Mouse (Mus musculus) embryonic facial prominence, embryonic 15.5 days (tissue): Measurements from ENCODE around the gene Ano3. TPM values are rescaled to one million over a fixed set of nuclear protein-coding genes. Genes with fewer than 3 reads are reported as not detected.

Experiments used
- ATAC-seq: fragments of 200-750 bp; cut with Nextera tagmentation; 2 replicates; pipeline ENCODE4 v1.8.0; 2017; ENCODE audit warnings: low read depth, moderate TSS enrichment; ENCODE audit not compliant: insufficient number of reproducible peaks, low FRiP score, low TSS enrichment
- H3K27ac ChIP-seq: fragments of 300-500 bp; sonication (generic); replicated peaks from 2 replicates; pipeline ENCODE4 v1.5.1; 2015; ENCODE audit warnings: mild to moderate bottlenecking, inconsistent platforms
- H3K27me3 ChIP-seq: fragments of 300-500 bp; sonication (generic); 2 replicates; pipeline ENCODE4 v1.6.1; 2015; ENCODE audit warnings: inconsistent platforms
- H3K36me3 ChIP-seq: fragments of 300-500 bp; sonication (generic); 2 replicates; pipeline ENCODE4 v1.6.1; 2015; ENCODE audit warnings: mild to moderate bottlenecking, inconsistent platforms
- H3K4me1 ChIP-seq: fragments of 300-500 bp; sonication (generic); 2 replicates; pipeline ENCODE4 v1.6.1; 2015; ENCODE audit warnings: inconsistent platforms
- H3K4me2 ChIP-seq: fragments of 300-500 bp; sonication (generic); replicated peaks from 2 replicates; pipeline ENCODE4 v1.6.1; 2015; ENCODE audit warnings: mild to moderate bottlenecking, inconsistent platforms
- H3K4me3 ChIP-seq: fragments of 300-500 bp; sonication (generic); replicated peaks from 2 replicates; pipeline ENCODE4 v1.5.1; 2015; ENCODE audit warnings: mild to moderate bottlenecking, inconsistent platforms
- H3K9ac ChIP-seq: fragments of 300-500 bp; sonication (generic); 2 replicates; pipeline ENCODE4 v1.6.1; 2015; ENCODE audit warnings: inconsistent platforms
- H3K9me3 ChIP-seq: fragments of 300-500 bp; sonication (generic); replicated peaks from 2 replicates; pipeline ENCODE4 v1.6.1; 2016; ENCODE audit warnings: inconsistent platforms
- WGBS: fragments of 180-500 bp; shearing (Covaris S2); methylation state at CpG from one replicate; pipeline ENCODE4 v1.1.7; 2015; 5-methylcytosine and 5-hydroxymethylcytosine counted together
- polyA plus RNA-seq: library from polyadenylated mRNA; unstranded; fragments of >200 nt; fragmentation: Nextera tagmentation; extraction: Ambion mirVana; gene quantifications from 2 replicates; pipeline ENCODE4 v1.2.1, GENCODE M21; 2015

Ano3 gene
- polyA plus RNA-seq, 1 experiment from 2014 or later, result 0.20 TPM

GRCm38 (mm10) chr2:110806302-110807093 lies 144.2 kb downstream of the Ano3 start:
- Histone ChIP-seq H3K9me3 (no peaks in the 10 kb centered on the region), H3K27me3 (no peaks in the 10 kb centered on the region), H3K4me1 (no peaks in the 10 kb centered on the region), H3K9ac (no peak overlapping the region), H3K36me3 (no peaks in the 10 kb centered on the region), H3K4me2 (no peak overlapping the region), H3K4me3 (no peak overlapping the region), H3K27ac (no peak overlapping the region)
- ATAC-seq, result no peak
- WGBS, result 80% methylated on average over 5 of the region's 5 CpGs

GRCm38 (mm10) chr2:110795928-110796327 lies 154.8 kb downstream of the Ano3 start:
- Histone ChIP-seq H3K4me3 (no peak overlapping the region), H3K27ac (no peak overlapping the region), H3K4me2 (no peak overlapping the region), H3K27me3 (no peaks in the 10 kb centered on the region), H3K36me3 (no peaks in the 10 kb centered on the region), H3K9me3 (no peaks in the 10 kb centered on the region), H3K9ac (no peak overlapping the region), H3K4me1 (no peaks in the 10 kb centered on the region)
- no peak for ATAC-seq
- 62% methylated on average over 1 of the region's 1 CpGs for WGBS

- H3K27me3 ChIP-seq, result no peaks in the 10 kb centered on the region
- H3K4me3 ChIP-seq, result no peak overlapping the region
- H3K4me1 ChIP-seq, result no peaks in the 10 kb centered on the region
- ATAC-seq, result no peak
- no peak overlapping the region for H3K27ac ChIP-seq
- 51% methylated on average over 3 of the region's 3 CpGs for WGBS
- H3K9me3 ChIP-seq, result no peaks in the 10 kb centered on the region
- H3K9ac ChIP-seq, result no peak overlapping the region
- no peaks in the 10 kb centered on the region for H3K36me3 ChIP-seq
- no peak overlapping the region for H3K4me2 ChIP-seq
Measured at GRCm38 (mm10) chr2:110795433-110795832, 155.3 kb downstream of the Ano3 start.

- no peaks in the 10 kb centered on the region for H3K9me3 ChIP-seq
- H3K27me3 ChIP-seq, result no peaks in the 10 kb centered on the region
- no peaks in the 10 kb centered on the region for H3K36me3 ChIP-seq
- no peak overlapping the region for H3K4me3 ChIP-seq
- no peak overlapping the region for H3K9ac ChIP-seq
- no peak for ATAC-seq
- no peaks in the 10 kb centered on the region for H3K4me1 ChIP-seq
- H3K27ac ChIP-seq, result no peak overlapping the region
- WGBS, result 77% methylated on average over 3 of the region's 3 CpGs
- H3K4me2 ChIP-seq, result no peak overlapping the region
Measured at GRCm38 (mm10) chr2:110787396-110787795, 163.3 kb downstream of the Ano3 start.

GRCm38 (mm10) chr2:110759434-110759833 lies 191.3 kb downstream of the Ano3 start:
- H3K4me3 ChIP-seq, result no peak overlapping the region
- H3K27me3 ChIP-seq, result no peaks in the 10 kb centered on the region
- no peak overlapping the region for H3K9ac ChIP-seq
- no peak overlapping the region for H3K4me2 ChIP-seq
- H3K9me3 ChIP-seq, result no peaks in the 10 kb centered on the region
- WGBS, result 72% methylated on average over 2 of the region's 2 CpGs
- no peaks in the 10 kb centered on the region for H3K36me3 ChIP-seq
- H3K27ac ChIP-seq, result no peak overlapping the region
- H3K4me1 ChIP-seq, result no peaks in the 10 kb centered on the region
- no peak for ATAC-seq

- Histone ChIP-seq H3K27me3 (no peaks in the 10 kb centered on the region), H3K9me3 (no peaks in the 10 kb centered on the region), H3K36me3 (no peaks in the 10 kb centered on the region), H3K4me1 (no peaks in the 10 kb centered on the region), H3K4me3 (no peak overlapping the region), H3K4me2 (no peak overlapping the region), H3K27ac (no peak overlapping the region), H3K9ac (no peak overlapping the region)
- 73% methylated on average over 2 of the region's 2 CpGs for WGBS
- no peak for ATAC-seq
Measured at GRCm38 (mm10) chr2:110757556-110757955, 193.2 kb downstream of the Ano3 start.

- ATAC-seq, result no peak
- Histone ChIP-seq H3K4me2 (no peak overlapping the region), H3K9me3 (no peaks in the 10 kb centered on the region), H3K4me3 (no peak overlapping the region), H3K4me1 (no peaks in the 10 kb centered on the region), H3K9ac (no peak overlapping the region), H3K36me3 (no peaks in the 10 kb centered on the region), H3K27me3 (no peaks in the 10 kb centered on the region), H3K27ac (no peak overlapping the region)
- WGBS, result 62% methylated on average over 1 of the region's 1 CpGs
Measured at GRCm38 (mm10) chr2:110740493-110740892, 210.2 kb downstream of the Ano3 start.

- Histone ChIP-seq H3K4me2 (no peak overlapping the region), H3K9me3 (no peaks in the 10 kb centered on the region), H3K27ac (no peak overlapping the region), H3K4me3 (no peak overlapping the region), H3K27me3 (no peaks in the 10 kb centered on the region), H3K9ac (no peak overlapping the region), H3K4me1 (no peaks in the 10 kb centered on the region), H3K36me3 (no peaks in the 10 kb centered on the region)
- no peak for ATAC-seq
- 55% methylated on average over 1 of the region's 1 CpGs for WGBS
Measured at GRCm38 (mm10) chr2:110739781-110740180, 210.9 kb downstream of the Ano3 start.

- 20% methylated on average over 2 of the region's 2 CpGs for WGBS
- no peak overlapping the region for H3K4me3 ChIP-seq
- ATAC-seq, result no peak
- H3K36me3 ChIP-seq, result no peaks in the 10 kb centered on the region
- H3K27ac ChIP-seq, result no peak overlapping the region
- no peaks in the 10 kb centered on the region for H3K9me3 ChIP-seq
- H3K4me1 ChIP-seq, result no peaks in the 10 kb centered on the region
- no peaks in the 10 kb centered on the region for H3K27me3 ChIP-seq
- H3K4me2 ChIP-seq, result no peak overlapping the region
- H3K9ac ChIP-seq, result no peak overlapping the region
Measured at GRCm38 (mm10) chr2:110737981-110738380, 212.7 kb downstream of the Ano3 start.

GRCm38 (mm10) chr2:110737236-110737635 lies 213.5 kb downstream of the Ano3 start:
- H3K4me3 ChIP-seq, result no peak overlapping the region
- H3K9ac ChIP-seq, result no peak overlapping the region
- no peak for ATAC-seq
- H3K4me2 ChIP-seq, result no peak overlapping the region
- no peak overlapping the region for H3K27ac ChIP-seq
- H3K36me3 ChIP-seq, result no peaks in the 10 kb centered on the region
- 67% methylated on average over 4 of the region's 4 CpGs for WGBS
- H3K27me3 ChIP-seq, result no peaks in the 10 kb centered on the region
- H3K9me3 ChIP-seq, result no peaks in the 10 kb centered on the region
- no peaks in the 10 kb centered on the region for H3K4me1 ChIP-seq

- Histone ChIP-seq H3K4me3 (no peak overlapping the region), H3K4me1 (no peaks in the 10 kb centered on the region), H3K4me2 (no peak overlapping the region), H3K27me3 (no peaks in the 10 kb centered on the region), H3K36me3 (no peaks in the 10 kb centered on the region), H3K9me3 (no peaks in the 10 kb centered on the region), H3K9ac (no peak overlapping the region), H3K27ac (no peak overlapping the region)
- ATAC-seq, result no peak
Measured at GRCm38 (mm10) chr2:110726106-110726505, 224.6 kb downstream of the Ano3 start.

GRCm38 (mm10) chr2:110722208-110722607 lies 228.5 kb downstream of the Ano3 start:
- ATAC-seq, result no peak
- H3K9ac ChIP-seq, result no peak overlapping the region
- no peaks in the 10 kb centered on the region for H3K9me3 ChIP-seq
- no peaks in the 10 kb centered on the region for H3K4me1 ChIP-seq
- no peak overlapping the region for H3K4me3 ChIP-seq
- 50% methylated on average over 1 of the region's 1 CpGs for WGBS
- H3K4me2 ChIP-seq, result no peak overlapping the region
- no peaks in the 10 kb centered on the region for H3K27me3 ChIP-seq
- no peaks in the 10 kb centered on the region for H3K36me3 ChIP-seq
- no peak overlapping the region for H3K27ac ChIP-seq
